ENCODE assay signal across 21 mouse cellular contexts in the genomic region with DNA sequence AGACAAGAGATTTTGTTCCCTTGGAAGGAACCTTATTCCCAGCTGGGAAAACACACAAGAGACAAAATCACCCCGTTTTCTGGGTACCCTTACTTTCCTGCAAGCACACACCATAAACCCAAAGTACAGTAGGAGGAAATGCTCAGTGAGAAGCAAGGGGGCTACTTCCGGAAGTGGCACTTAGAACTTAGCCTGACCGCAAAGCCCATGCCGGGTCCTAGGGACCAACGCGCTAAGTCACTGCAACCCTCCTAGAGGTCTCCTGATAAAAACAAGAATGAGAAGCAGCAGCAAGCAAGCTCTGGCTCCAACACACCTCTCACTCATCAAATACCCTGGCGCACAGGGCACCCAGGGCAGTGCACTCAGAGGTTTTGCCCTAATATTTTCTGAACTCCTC. TPM values are rescaled to one million over a fixed set of nuclear protein-coding genes. Genes with fewer than 3 reads are reported as not detected.
DNase-seq lines count a peak whose midpoint lies in the region; ATAC-seq and TF ChIP-seq lines count a peak whose summit lies in the region.
"Had no signal": no experiment of that assay in that cellular context is flagged by ENCODE, and none has a peak within 500 bp of the region (broad histone marks: within the 10 kb centered on the region; RNA-seq: fewer than 3 reads in every experiment).

No protein-coding gene starts in this region.

- peaks cover 29% of the 10 kb centered on the region for H3K79me2 ChIP-seq in liver, adult 2 months (ENCODE audit: control insufficient read depth, insufficient read depth, low read length)

- DNase-seq in heart, postnatal 25 days (ENCODE audit: low spot score) = no peak
- DNase-seq in T-cell, adult 2 months (ENCODE audit: low spot score) = peak; percentile 6
- DNase-seq in liver, adult 2 months (ENCODE audit: extremely low read depth, low read depth, low spot score) = peak; percentile 53
- no peak for DNase-seq in gastrocnemius, postnatal 10 days
- no peak for DNase-seq in layer of hippocampus, postnatal 10 days (ENCODE audit: low spot score in 2 of 2)
- DNase-seq in layer of hippocampus, adult 8-10 months (ENCODE audit: low spot score in 2 of 2) = no peak
- DNase-seq: cerebellum, adult 2 months; embryo, embryonic 11 days; heart, adult 11 months; heart, postnatal 36 days; kidney, postnatal 14 days; layer of hippocampus, adult 9-11 months; left cerebral cortex, postnatal 4 days; right cerebral cortex, postnatal 4 days had no signal

- WGBS in heart, embryonic 16.5 days = 74% methylated on average over 7 of the region's 7 CpGs
- WGBS in liver, adult 2 months = 42% methylated on average over 7 of the region's 7 CpGs

- H3K4me1 ChIP-seq in heart, embryonic 16.5 days (ENCODE audit: control insufficient read depth, insufficient read depth, low read length) = peaks cover 16% of the 10 kb centered on the region
- peaks cover 8% of the 10 kb centered on the region for H3K4me1 ChIP-seq in liver, adult 2 months (ENCODE audit: control insufficient read depth, insufficient read depth, low read length)

- peaks cover 20% of the 10 kb centered on the region for H3K36me3 ChIP-seq in heart, embryonic 16.5 days (ENCODE audit: control insufficient read depth, insufficient read depth)
- peaks cover 26% of the 10 kb centered on the region for H3K36me3 ChIP-seq in liver, adult 2 months (ENCODE audit: control insufficient read depth, insufficient read depth, low read length)

- no peak for TF ChIP-seq CTCF in liver, adult 2 months (IDR thresholded peaks at IDR 0.05; ENCODE audit: low read depth, low read length)

- H3K27ac ChIP-seq in heart, embryonic 16.5 days (ENCODE audit: low read length) = no peak overlapping the region
- peak overlapping the region; percentile 35 for H3K27ac ChIP-seq in liver, adult 2 months (replicated peaks; ENCODE audit: insufficient read depth, low read depth, low read length)
- H3K27ac ChIP-seq: lung, embryonic 15.5 days; midbrain, embryonic 10.5 days; neural tube, embryonic 15.5 days had no signal

- H3K9ac ChIP-seq in heart, embryonic 16.5 days (ENCODE audit: low read length) = no peak overlapping the region
- H3K9ac ChIP-seq in liver, adult 2 months (ENCODE audit: low read depth, low read length) = peak overlapping the region; percentile 17
- H3K9ac ChIP-seq: lung, embryonic 15.5 days; neural tube, embryonic 15.5 days had no signal

- intact Hi-C loops in heart, postnatal 25 days (cut with DNase I) = no loop called here

- no peaks in the 10 kb centered on the region for H3K27me3 ChIP-seq in heart, embryonic 16.5 days (ENCODE audit: control insufficient read depth, insufficient read depth, low read length)
- no peaks in the 10 kb centered on the region for H3K27me3 ChIP-seq in liver, adult 2 months (ENCODE audit: control insufficient read depth, insufficient read depth, low read length)
- H3K27me3 ChIP-seq: lung, embryonic 15.5 days; neural tube, embryonic 15.5 days had no signal

- no peak for TF ChIP-seq POLR2A in liver, adult 2 months (IDR thresholded peaks at IDR 0.05; ENCODE audit: extremely low read depth, insufficient read depth, low read length)

- no peak overlapping the region for H3K4me3 ChIP-seq in heart, embryonic 16.5 days (ENCODE audit: low read length)
- H3K4me3 ChIP-seq in liver, adult 2 months (ENCODE audit: insufficient read depth, low read depth, low read length) = peak overlapping the region; percentile 45; the same call in 1 of the 2 replicates
- H3K4me3 ChIP-seq: lung, embryonic 15.5 days; midbrain, embryonic 10.5 days; neural tube, embryonic 15.5 days had no signal

- no peaks in the 10 kb centered on the region for H3K9me3 ChIP-seq in heart, embryonic 16.5 days (replicated peaks; ENCODE audit: control insufficient read depth, low read length)
- H3K9me3 ChIP-seq: lung, embryonic 15.5 days; midbrain, embryonic 10.5 days; neural tube, embryonic 15.5 days had no signal

- H3K4me2 ChIP-seq in heart, embryonic 16.5 days (ENCODE audit: low read depth, low read length) = peak overlapping the region; percentile 17; the same call in 1 of the 2 replicates
- H3K4me2 ChIP-seq: lung, embryonic 15.5 days; neural tube, embryonic 15.5 days had no signal

- no peak for ATAC-seq in heart, embryonic 16.5 days (replicated peaks; ENCODE audit: extremely low read depth, insufficient read depth, low FRiP score)
- peak; percentile 16; the same call in 1 of the 2 replicates for ATAC-seq in megakaryocyte, adult 5-6 weeks (ENCODE audit: poor library complexity, severe bottlenecking)
- ATAC-seq: forebrain, embryonic 14.5 days; intestine, embryonic 16.5 days had no signal

RNA-seq across cellular contexts. Expression of gene Psmd13, which starts 2.4 kb away (rescaled TPM):
- polyA plus RNA-seq in heart, embryonic 16.5 days (2015; fragmentation: Nextera tagmentation; extraction: Ambion mirVana) = 181 and 189 TPM in 2 replicates
- 10 to 100 TPM; 86.0 to 93.0 TPM for total RNA-seq in heart, postnatal 25 days (2021)
- 83.6 and 102 TPM in 2 replicates for total RNA-seq in liver, adult 2 months (2014; rRNA removed)
- 51.1 and 58.2 TPM in 2 replicates for polyA plus RNA-seq in liver, adult 2 months (2012; rRNA removed)
- total RNA-seq in megakaryocyte, adult 5-6 weeks (2015) = 87.5 and 89.5 TPM in 2 replicates
- 165 and 167 TPM in 2 replicates for total RNA-seq in megakaryocyte, adult 5-6 weeks (2017)
- 100 to 1,000 TPM; 104 to 105 TPM for total RNA-seq in gastrocnemius, postnatal 10 days (2021)
- total RNA-seq in layer of hippocampus, postnatal 10 days (2021) = 100 to 1,000 TPM; 151 to 155 TPM
- 100 to 1,000 TPM; 105 to 120 (median 119) TPM for total RNA-seq in layer of hippocampus, adult 8-10 months (2022)

RNA-seq across cellular contexts. Expression of gene Sirt3, which starts 2.8 kb away (rescaled TPM):
- polyA plus RNA-seq in heart, embryonic 16.5 days (2015; fragmentation: Nextera tagmentation; extraction: Ambion mirVana) = 65.4 and 71.2 TPM in 2 replicates
- total RNA-seq in heart, postnatal 25 days (2021) = 10 to 100 TPM; 54.3 to 64.0 TPM
- total RNA-seq in liver, adult 2 months (2014; rRNA removed) = 134 and 150 TPM in 2 replicates
- 155 TPM in 2 replicates for polyA plus RNA-seq in liver, adult 2 months (2012; rRNA removed)
- 7.9 and 9.1 TPM in 2 replicates for total RNA-seq in megakaryocyte, adult 5-6 weeks (2015)
- 6.7 and 9.5 TPM in 2 replicates for total RNA-seq in megakaryocyte, adult 5-6 weeks (2017)
- total RNA-seq in gastrocnemius, postnatal 10 days (2021) = 10 to 100 TPM; 16.3 to 19.1 TPM
- 10 to 100 TPM; 46.0 to 48.6 TPM for total RNA-seq in layer of hippocampus, postnatal 10 days (2021)
- 10 to 100 TPM; 65.3 to 73.7 (median 70.3) TPM for total RNA-seq in layer of hippocampus, adult 8-10 months (2022)

RNA-seq across cellular contexts. Expression of gene Cox8b, which starts 20.9 kb away (rescaled TPM):
- 467 and 515 TPM in 2 replicates for polyA plus RNA-seq in heart, embryonic 16.5 days (2015; fragmentation: Nextera tagmentation; extraction: Ambion mirVana)
- total RNA-seq in heart, postnatal 25 days (2021) = 1,000 to 10,000 TPM; 2,576 to 2,619 TPM
- 0.55 and 0.81 TPM in 2 replicates for total RNA-seq in liver, adult 2 months (2014; rRNA removed)
- polyA plus RNA-seq in liver, adult 2 months (2012; rRNA removed) = not detected in 2 replicates
- not detected in 2 replicates for total RNA-seq in megakaryocyte, adult 5-6 weeks (2015)
- total RNA-seq in megakaryocyte, adult 5-6 weeks (2017) = not detected in 2 replicates
- total RNA-seq in gastrocnemius, postnatal 10 days (2021) = 1,000 to 10,000 TPM in 1 of 2 experiments, 100 to 1,000 TPM in 1; 998 to 1,003 TPM
- total RNA-seq in layer of hippocampus, postnatal 10 days (2021) = not detected
- 1 to 10 TPM in 3 of 4 experiments, not detected in 1; 1.8 to 2.3 (median 1.9) TPM for total RNA-seq in layer of hippocampus, adult 8-10 months (2022)
- total RNA-seq: left cerebral cortex, postnatal 4 days had no signal
- polyA plus RNA-seq: forebrain, embryonic 14.5 days; midbrain, embryonic 10.5 days had no signal

RNA-seq across cellular contexts. Expression of gene Bet1l, which starts 22.0 kb away (rescaled TPM):
- 31.6 and 39.5 TPM in 2 replicates for polyA plus RNA-seq in heart, embryonic 16.5 days (2015; fragmentation: Nextera tagmentation; extraction: Ambion mirVana)
- total RNA-seq in heart, postnatal 25 days (2021) = 10 to 100 TPM; 10.0 to 11.7 TPM
- 15.0 and 15.4 TPM in 2 replicates for total RNA-seq in liver, adult 2 months (2014; rRNA removed)
- polyA plus RNA-seq in liver, adult 2 months (2012; rRNA removed) = 22.1 and 29.2 TPM in 2 replicates
- total RNA-seq in megakaryocyte, adult 5-6 weeks (2015) = 12.9 and 13.2 TPM in 2 replicates
- 15.5 and 37.7 TPM in 2 replicates for total RNA-seq in megakaryocyte, adult 5-6 weeks (2017)
- total RNA-seq in gastrocnemius, postnatal 10 days (2021) = 10 to 100 TPM; 12.3 to 13.6 TPM
- total RNA-seq in layer of hippocampus, postnatal 10 days (2021) = 10 to 100 TPM; 27.2 to 28.1 TPM
- total RNA-seq in layer of hippocampus, adult 8-10 months (2022) = 10 to 100 TPM; 24.8 to 28.6 (median 26.2) TPM

RNA-seq across cellular contexts. Expression of gene Ric8a, which starts 22.6 kb away (rescaled TPM):
- polyA plus RNA-seq in heart, embryonic 16.5 days (2015; fragmentation: Nextera tagmentation; extraction: Ambion mirVana) = 43.7 and 50.4 TPM in 2 replicates
- total RNA-seq in heart, postnatal 25 days (2021) = 10 to 100 TPM; 20.1 to 21.8 TPM
- 17.5 and 20.3 TPM in 2 replicates for total RNA-seq in liver, adult 2 months (2014; rRNA removed)
- polyA plus RNA-seq in liver, adult 2 months (2012; rRNA removed) = 24.6 and 34.4 TPM in 2 replicates
- 41.7 and 44.7 TPM in 2 replicates for total RNA-seq in megakaryocyte, adult 5-6 weeks (2015)
- total RNA-seq in megakaryocyte, adult 5-6 weeks (2017) = 29.7 and 30.4 TPM in 2 replicates
- total RNA-seq in gastrocnemius, postnatal 10 days (2021) = 10 to 100 TPM; 19.4 to 27.7 TPM
- total RNA-seq in layer of hippocampus, postnatal 10 days (2021) = 100 to 1,000 TPM in 1 of 2 experiments, 10 to 100 TPM in 1; 91.1 to 106 TPM
- 10 to 100 TPM; 74.6 to 79.7 (median 77.3) TPM for total RNA-seq in layer of hippocampus, adult 8-10 months (2022)

Comparison
In these comparisons a context has a peak if more than half of its experiments do, and no peak if none do; other contexts are left out.
1. DNase-seq: peak in T-cell, adult 2 months (single experiment) and liver, adult 2 months (single experiment); none in heart, postnatal 25 days (single experiment), gastrocnemius, postnatal 10 days (single experiment), layer of hippocampus, postnatal 10 days (0 of 2) and layer of hippocampus, adult 8-10 months (0 of 2).
2. RNA of gene Cox8b, which starts 20.9 kb away (total RNA-seq): 2,576 to 2,619 TPM in heart, postnatal 25 days and 998 to 1,003 TPM in gastrocnemius, postnatal 10 days; 1.8 to 2.3 TPM in layer of hippocampus, adult 8-10 months, not detected in layer of hippocampus, postnatal 10 days, 0.55 to 0.81 TPM in liver, adult 2 months and not detected in megakaryocyte, adult 5-6 weeks; every median in the first group is over 100 times any median in the second.